Mouse (Mus musculus) midbrain, postnatal 0 days (tissue): ENCODE data around the gene Ccdc158. TPM values are rescaled to one million over a fixed set of nuclear protein-coding genes. Genes with fewer than 3 reads are reported as not detected.

Experiments
- ATAC-seq: fragments of 200-750 bp; cut with Nextera tagmentation; 2 replicates; pipeline ENCODE4 v1.8.0; 2017; ENCODE audit warnings: moderate number of reproducible peaks, mild to moderate bottlenecking, moderate TSS enrichment, moderate library complexity; ENCODE audit not compliant: low FRiP score
- DNase-seq: peaks from one replicate; pipeline ENCODE4 v3.0.0-alpha.2; 2015; ENCODE audit warnings: low spot score
- H3K27ac ChIP-seq: fragments of 300-500 bp; sonication (generic); 2 replicates; pipeline ENCODE4 v1.5.1; 2014; ENCODE audit warnings: low read depth, mild to moderate bottlenecking, low read length, mixed read lengths
- H3K27me3 ChIP-seq: fragments of 300-500 bp; sonication (generic); 2 replicates; pipeline ENCODE4 v1.6.1; 2014; ENCODE audit warnings: low read length, control low read depth, mixed read lengths; ENCODE audit not compliant: insufficient read depth
- H3K36me3 ChIP-seq: fragments of 300-500 bp; sonication (generic); 2 replicates; pipeline ENCODE4 v1.6.1; 2014; ENCODE audit warnings: low read length, control low read depth, mixed read lengths; ENCODE audit not compliant: insufficient read depth
- H3K4me1 ChIP-seq: fragments of 300-500 bp; sonication (generic); 2 replicates; pipeline ENCODE4 v1.6.1; 2014; ENCODE audit warnings: mild to moderate bottlenecking, control low read depth, antibody characterized with exemption, low read length, mixed read lengths; ENCODE audit not compliant: insufficient read depth
- H3K4me2 ChIP-seq: fragments of 300-500 bp; sonication (generic); 2 replicates; pipeline ENCODE4 v1.6.1; 2014; ENCODE audit warnings: low read depth, mild to moderate bottlenecking, low read length, mixed read lengths; ENCODE audit not compliant: poor library complexity, severe bottlenecking
- H3K4me3 ChIP-seq: fragments of 300-500 bp; sonication (generic); 2 replicates; pipeline ENCODE4 v1.5.1; 2014; ENCODE audit warnings: low read depth, mild to moderate bottlenecking, low read length, moderate library complexity
- H3K9ac ChIP-seq: fragments of 300-500 bp; sonication (generic); replicated peaks from 2 replicates; pipeline ENCODE4 v1.6.1; 2014; ENCODE audit warnings: mild to moderate bottlenecking, low read length, moderate library complexity, mixed read lengths; ENCODE audit not compliant: poor library complexity, severe bottlenecking
- H3K9me3 ChIP-seq: fragments of 300-500 bp; sonication (generic); 2 replicates; pipeline ENCODE4 v1.6.1; 2016; ENCODE audit warnings: low read length, control low read depth
- CTCF ChIP-seq: IDR thresholded peaks from 2 replicates; pipeline ENCODE4 v1.5.1; 2016; ENCODE audit warnings: antibody characterized with exemption, mild to moderate bottlenecking
- WGBS: fragments of 180-500 bp; shearing (Covaris S2); extraction: QIAGEN DNeasy Blood & Tissue Kit; methylation state at CpG from one replicate; pipeline ENCODE4 v1.1.7; 2014; 5-methylcytosine and 5-hydroxymethylcytosine counted together
- polyA plus RNA-seq: library from polyadenylated mRNA; unstranded; fragments of >200 nt; fragmentation: Nextera tagmentation; extraction: Ambion mirVana; gene quantifications from 2 replicates; pipeline ENCODE4 v1.2.1, GENCODE M21; 2015
- total RNA-seq: library from RNA; depleted of rRNA; stranded (reverse); fragments of >200 nt; gene quantifications from 2 replicates; pipeline ENCODE4 v1.2.3, GENCODE M21; 2014

Ccdc158 gene
- total and polyA plus RNA-seq, 2 experiments from 2014 or later = 0.44 to 0.52 TPM

GRCm38 (mm10) chr5:92599030-92599429 lies 76.0 kb downstream of the Ccdc158 start:
- H3K4me2 ChIP-seq = no peak overlapping the region
- no peak for DNase-seq
- TF ChIP-seq CTCF = no peak
- no peak for ATAC-seq
- no peaks in the 10 kb centered on the region for H3K4me1 ChIP-seq
- H3K4me3 ChIP-seq = no peak overlapping the region
- peaks cover 4% of the 10 kb centered on the region; the same call in 1 of the 2 replicates for H3K27me3 ChIP-seq
- no peak overlapping the region for H3K9ac ChIP-seq
- no peak overlapping the region for H3K27ac ChIP-seq
- no peaks in the 10 kb centered on the region for H3K9me3 ChIP-seq
- no peaks in the 10 kb centered on the region for H3K36me3 ChIP-seq
- WGBS = 83% methylated on average over 10 of the region's 10 CpGs

GRCm38 (mm10) chr5:92596865-92597264 lies 78.2 kb downstream of the Ccdc158 start:
- no peak for TF ChIP-seq CTCF

GRCm38 (mm10) chr5:92595026-92595425 lies 80.0 kb downstream of the Ccdc158 start:
- no peaks in the 10 kb centered on the region for H3K27me3 ChIP-seq
- H3K4me1 ChIP-seq = no peaks in the 10 kb centered on the region
- H3K27ac ChIP-seq = no peak overlapping the region
- no peaks in the 10 kb centered on the region for H3K36me3 ChIP-seq
- DNase-seq = no peak
- WGBS = 82% methylated on average over 5 of the region's 5 CpGs
- H3K4me3 ChIP-seq = no peak overlapping the region
- H3K9ac ChIP-seq = no peak overlapping the region
- TF ChIP-seq CTCF = no peak
- ATAC-seq = no peak
- no peaks in the 10 kb centered on the region for H3K9me3 ChIP-seq
- H3K4me2 ChIP-seq = no peak overlapping the region

More at GRCm38 (mm10) chr5:92596865-92597264, 78.2 kb downstream of the Ccdc158 start:
- Histone ChIP-seq H3K36me3 (no peaks in the 10 kb centered on the region), H3K9me3 (no peaks in the 10 kb centered on the region), H3K4me3 (no peak overlapping the region), H3K4me1 (no peaks in the 10 kb centered on the region), H3K27ac (no peak overlapping the region), H3K4me2 (no peak overlapping the region), H3K27me3 (peaks cover 4% of the 10 kb centered on the region; the same call in 1 of the 2 replicates), H3K9ac (no peak overlapping the region)
- DNase-seq (no peak), ATAC-seq (no peak)
- WGBS = 94% methylated on average over 8 of the region's 8 CpGs

- no peak for TF ChIP-seq CTCF
- H3K27ac ChIP-seq = no peak overlapping the region
- no peak for ATAC-seq
- no peak overlapping the region for H3K4me3 ChIP-seq
- H3K4me2 ChIP-seq = no peak overlapping the region
- no peaks in the 10 kb centered on the region for H3K4me1 ChIP-seq
- no peaks in the 10 kb centered on the region for H3K27me3 ChIP-seq
- H3K36me3 ChIP-seq = no peaks in the 10 kb centered on the region
- 68% methylated on average over 10 of the region's 10 CpGs for WGBS
- H3K9ac ChIP-seq = no peak overlapping the region
- no peak for DNase-seq
- no peaks in the 10 kb centered on the region for H3K9me3 ChIP-seq
Observed at GRCm38 (mm10) chr5:92585932-92586331, 89.1 kb downstream of the Ccdc158 start.

- no peaks in the 10 kb centered on the region for H3K9me3 ChIP-seq
- H3K36me3 ChIP-seq = no peaks in the 10 kb centered on the region
- WGBS = 91% methylated on average over 14 of the region's 14 CpGs
- no peak overlapping the region for H3K9ac ChIP-seq
- ATAC-seq = no peak
- no peaks in the 10 kb centered on the region for H3K4me1 ChIP-seq
- no peak for DNase-seq
- H3K27ac ChIP-seq = no peak overlapping the region
- H3K4me2 ChIP-seq = no peak overlapping the region
- TF ChIP-seq CTCF = no peak
- no peaks in the 10 kb centered on the region for H3K27me3 ChIP-seq
- H3K4me3 ChIP-seq = no peak overlapping the region
Observed at GRCm38 (mm10) chr5:92579559-92579958, 95.5 kb downstream of the Ccdc158 start.

GRCm38 (mm10) chr5:92571232-92571631 lies 103.8 kb downstream of the Ccdc158 start:
- Histone ChIP-seq H3K4me2 (no peak overlapping the region), H3K9me3 (no peaks in the 10 kb centered on the region), H3K4me1 (no peaks in the 10 kb centered on the region), H3K9ac (no peak overlapping the region), H3K36me3 (no peaks in the 10 kb centered on the region), H3K4me3 (no peak overlapping the region), H3K27me3 (no peaks in the 10 kb centered on the region), H3K27ac (no peak overlapping the region)
- 88% methylated on average over 4 of the region's 4 CpGs for WGBS
- no peak for TF ChIP-seq CTCF
- no peak for ATAC-seq
- no peak for DNase-seq
